Mouse (Mus musculus): Measurements from ENCODE around the gene Gatad2b. TPM values are rescaled to one million over a fixed set of nuclear protein-coding genes. Genes with fewer than 3 reads are reported as not detected.
"Not testable (repeated sequence)": the region's sequence is repeated elsewhere in the genome, so short reads cannot be mapped to it uniquely, and the experiment has no call there.

The Gatad2b gene
- total RNA-seq (2021): 10 to 100 TPM; 85.1 to 97.8 TPM

DNA sequence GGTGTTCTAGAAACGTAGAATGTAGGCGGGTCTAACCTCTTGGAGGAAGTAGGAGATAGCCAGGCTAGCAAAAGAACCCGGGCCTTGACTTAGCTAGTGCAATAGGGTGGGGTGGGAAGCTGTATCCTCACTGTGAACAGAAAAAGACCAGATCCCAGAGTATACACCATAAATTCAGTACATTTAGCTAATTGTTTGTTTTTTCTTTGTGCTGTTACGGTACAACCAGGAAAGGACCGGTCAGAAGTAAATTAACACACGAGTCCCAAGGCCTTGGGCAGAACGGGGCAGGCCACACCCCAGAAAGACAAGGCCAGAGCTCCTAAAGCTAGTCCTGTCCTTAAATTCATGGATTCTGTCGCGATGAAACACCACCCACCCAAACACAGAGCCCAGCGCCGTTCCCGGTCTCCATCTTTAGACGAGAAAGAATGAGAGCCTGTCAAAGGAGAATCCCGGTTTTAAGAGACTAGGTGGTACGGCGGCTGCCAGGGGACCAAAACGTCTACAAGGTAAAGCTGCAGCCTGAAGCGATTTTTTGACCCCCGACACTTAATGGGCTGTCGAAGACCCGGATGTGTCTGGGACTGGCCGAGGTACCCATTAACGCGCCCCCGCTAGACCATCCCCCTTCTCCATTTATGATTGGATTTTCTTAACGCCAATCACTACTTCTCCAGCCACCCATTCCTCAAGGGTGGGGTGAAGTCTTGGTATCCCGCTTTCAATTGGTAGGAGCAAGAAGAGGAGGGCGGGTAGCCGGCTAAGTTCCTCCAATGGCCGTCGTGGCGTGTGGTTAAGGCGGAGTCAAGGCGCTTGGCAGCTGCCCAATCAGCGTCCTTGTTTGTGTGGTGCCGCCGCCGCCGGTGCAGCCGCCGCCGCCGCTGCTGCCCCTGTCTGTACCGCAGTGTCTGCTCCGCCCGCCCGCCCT is at the start of gene Gatad2b:
TSS of gene Gatad2b (plus strand) at position 834 of the 931 bp plus-strand sequence.
- DNase-seq (ENCODE audit: low spot score in 2 of 2): peak; percentile 99

DNA sequence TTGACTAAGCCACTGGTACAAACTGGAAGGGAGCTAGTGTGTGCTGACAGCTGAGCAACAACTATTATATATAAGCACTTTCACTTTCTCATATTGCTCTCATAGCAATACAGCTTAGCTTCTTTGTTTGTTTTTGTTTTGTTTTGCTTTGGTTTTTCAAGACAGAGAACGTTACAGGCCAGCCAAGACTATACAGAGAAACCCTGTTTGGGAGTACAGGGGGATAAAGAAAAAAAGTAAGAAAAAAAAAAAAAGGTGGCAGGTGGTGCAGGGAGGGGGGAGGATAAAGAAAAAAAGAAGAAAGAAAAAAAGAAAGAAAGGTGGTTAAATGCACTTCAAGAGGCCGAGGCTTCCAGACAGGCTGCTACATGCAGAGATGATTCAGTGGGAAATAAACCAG is 47.6 kb upstream of the Gatad2b start:
- no peak for DNase-seq (ENCODE audit: low spot score in 2 of 2)
- intact Hi-C loops (cut with DNase I): loop anchor here (5.0 kb wide), 1 partner anchor 33 kb away; the partner anchor contains the start of genes Rab13 and Rps27

More for the DNA sequence above, at the start of gene Gatad2b:
- intact Hi-C loops (cut with DNase I): loop anchor here (5.0 kb wide), 2 partner anchors 45 to 80 kb away; no protein-coding TSS in a partner anchor

DNA sequence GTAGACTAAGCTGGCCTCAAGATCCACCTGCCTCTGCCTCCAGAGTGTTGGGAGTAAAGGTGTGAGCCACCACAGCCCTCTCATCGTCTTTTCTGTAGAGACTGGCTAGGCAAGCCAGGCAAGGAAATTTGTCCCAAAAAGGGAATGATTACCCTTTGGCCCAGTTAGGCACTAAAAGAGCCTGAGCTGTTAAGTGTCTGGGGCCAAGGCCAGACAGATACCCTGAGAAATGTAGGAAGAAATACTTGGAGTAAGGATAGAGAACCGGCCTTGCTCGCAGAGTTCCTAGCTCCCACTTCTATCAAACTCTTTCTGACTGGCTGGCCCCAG is 45.4 kb upstream of the Gatad2b start:
- intact Hi-C loops (cut with DNase I): loop anchor here (5.0 kb wide), 1 partner anchor 35 kb away; the partner anchor contains the start of genes Rab13 and Rps27
- DNase-seq (ENCODE audit: low spot score in 2 of 2): no peak

DNA sequence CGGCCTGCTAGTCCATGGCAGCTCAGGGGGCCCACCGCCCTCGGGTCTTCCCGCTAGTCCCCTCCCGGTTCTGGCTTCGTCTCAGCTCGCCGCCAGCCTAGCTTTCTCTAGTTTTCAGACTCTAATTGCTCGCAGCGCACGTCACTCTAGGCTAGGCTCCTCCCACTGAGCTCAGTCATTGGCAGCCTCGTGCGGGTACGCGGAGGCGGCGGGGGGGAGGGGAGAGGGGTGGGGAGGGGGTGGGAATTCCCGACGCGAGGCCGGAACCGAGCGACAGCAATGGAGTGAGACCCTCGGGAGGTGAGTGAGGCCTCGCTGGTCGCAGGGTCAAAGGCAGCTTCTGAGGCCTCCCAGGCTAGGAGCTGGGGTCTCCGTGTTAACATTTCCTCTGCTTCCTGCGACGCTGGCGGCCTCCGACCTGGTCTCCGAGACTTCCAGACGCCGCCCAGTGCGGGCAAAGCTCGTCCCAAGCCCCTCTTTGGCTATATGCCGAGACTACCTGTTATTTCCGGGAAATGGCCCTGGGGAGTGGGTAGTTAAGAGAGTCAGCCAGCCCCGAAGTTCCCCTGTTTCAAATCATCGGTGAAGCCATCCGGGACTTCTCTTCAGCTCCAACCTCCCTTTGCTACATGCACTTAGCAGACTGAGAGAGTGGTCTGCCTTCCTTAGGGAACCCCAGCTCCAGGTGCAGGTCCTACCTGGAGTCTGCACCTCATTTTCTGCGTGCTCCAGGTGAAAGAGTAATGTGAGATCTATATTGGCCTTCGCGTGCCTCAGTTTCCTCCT is 44.8 kb upstream of the Gatad2b start, which contains the start of gene Slc39a1:
TSS of gene Slc39a1 (plus strand) at position 213 of the 786 bp plus-strand sequence.
- DNase-seq (ENCODE audit: low spot score in 2 of 2): peak; percentile 90 to 92
- intact Hi-C loops (cut with DNase I): loop anchor here (5.0 kb wide), 1 partner anchor 36 kb away; the partner anchor contains the start of genes Rab13 and Rps27

DNA sequence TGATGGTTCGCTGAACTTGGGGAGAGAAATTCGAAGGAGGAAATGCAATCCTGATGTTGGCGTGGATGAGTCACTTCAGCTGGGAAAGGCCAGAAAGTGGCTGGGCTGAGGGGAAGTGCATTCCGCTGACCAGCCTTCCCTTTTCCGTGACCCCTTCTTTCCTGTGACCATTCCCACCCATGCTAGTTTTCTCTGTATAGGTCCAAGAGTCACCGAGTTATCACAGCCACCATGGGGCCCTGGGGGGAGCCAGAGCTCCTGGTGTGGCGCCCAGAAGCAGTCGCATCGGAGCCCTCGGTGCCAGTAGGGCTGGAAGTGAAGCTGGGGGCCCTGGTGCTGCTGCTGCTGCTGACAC is 44.3 kb upstream of the Gatad2b start:
- DNase-seq (ENCODE audit: low spot score in 2 of 2): no peak
- intact Hi-C loops (cut with DNase I): loop anchor here (5.0 kb wide), 1 partner anchor 36 kb away; the partner anchor contains the start of genes Rab13 and Rps27

DNA sequence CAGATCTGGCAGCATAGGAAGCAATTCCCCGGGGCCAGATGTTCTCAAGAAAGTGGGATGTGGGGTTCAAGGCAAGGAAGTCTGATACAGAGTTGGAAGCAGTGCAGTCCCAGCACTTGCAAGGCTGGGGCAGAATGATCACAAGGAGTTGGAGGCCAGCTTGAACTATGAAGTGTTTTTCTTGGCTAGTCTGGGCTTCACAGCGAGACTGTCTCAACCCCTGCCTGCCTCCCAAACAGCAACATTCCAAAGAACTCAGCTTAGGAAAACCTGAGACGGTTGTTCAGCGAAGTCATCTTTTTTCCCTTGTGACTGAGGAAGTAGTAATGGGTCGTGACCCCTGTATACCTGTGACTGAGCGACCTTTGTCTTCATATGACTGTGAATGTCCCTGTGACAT is 42.2 kb upstream of the Gatad2b start:
- DNase-seq (ENCODE audit: low spot score in 2 of 2): no peak
- intact Hi-C loops (cut with DNase I): no loop called here

DNA sequence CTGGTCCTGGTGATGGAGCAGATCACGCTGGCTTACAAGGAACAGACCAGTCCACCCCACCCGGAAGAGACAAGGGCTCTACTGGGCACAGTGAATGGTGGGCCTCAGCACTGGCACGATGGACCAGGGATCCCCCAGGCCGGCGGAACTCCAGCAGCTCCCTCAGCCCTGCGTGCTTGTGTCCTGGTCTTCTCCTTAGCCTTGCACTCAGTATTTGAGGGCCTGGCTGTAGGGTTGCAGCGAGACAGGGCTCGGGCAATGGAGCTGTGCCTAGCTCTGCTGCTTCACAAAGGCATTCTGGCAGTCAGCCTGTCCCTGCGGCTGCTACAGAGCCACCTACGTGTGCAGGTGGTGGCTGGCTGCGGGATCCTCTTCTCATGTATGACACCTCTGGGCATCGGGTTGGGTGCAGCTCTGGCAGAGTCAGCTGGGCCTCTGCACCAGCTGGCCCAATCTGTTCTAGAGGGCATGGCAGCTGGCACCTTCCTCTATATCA is 41.2 kb upstream of the Gatad2b start:
- intact Hi-C loops (cut with DNase I): not testable (repeated sequence)
- DNase-seq (ENCODE audit: low spot score in 2 of 2): peak in 1 of 2 experiments; percentile 35

DNA sequence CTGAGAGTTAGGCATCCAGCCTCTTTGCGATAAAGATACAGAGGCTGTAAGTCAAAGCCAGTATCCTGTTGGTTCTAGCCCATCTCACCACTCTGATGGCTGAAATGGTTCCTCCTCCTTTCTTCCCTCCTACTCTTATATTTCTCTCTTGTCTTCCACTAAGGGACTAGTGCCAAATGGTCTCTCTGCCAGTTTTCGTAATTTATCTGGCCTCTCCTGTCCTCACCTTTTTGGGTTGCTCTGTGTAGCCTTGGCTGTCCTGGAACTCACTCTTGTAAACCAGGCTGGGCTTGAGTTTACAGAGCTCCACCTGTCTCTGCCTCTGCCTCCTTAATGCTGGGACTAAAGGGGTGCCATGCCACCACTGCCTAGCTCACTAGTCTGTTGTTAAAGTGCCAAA is 40.3 kb upstream of the Gatad2b start:
- intact Hi-C loops (cut with DNase I); DNase-seq (ENCODE audit: low spot score in 2 of 2): not testable (repeated sequence)

DNA sequence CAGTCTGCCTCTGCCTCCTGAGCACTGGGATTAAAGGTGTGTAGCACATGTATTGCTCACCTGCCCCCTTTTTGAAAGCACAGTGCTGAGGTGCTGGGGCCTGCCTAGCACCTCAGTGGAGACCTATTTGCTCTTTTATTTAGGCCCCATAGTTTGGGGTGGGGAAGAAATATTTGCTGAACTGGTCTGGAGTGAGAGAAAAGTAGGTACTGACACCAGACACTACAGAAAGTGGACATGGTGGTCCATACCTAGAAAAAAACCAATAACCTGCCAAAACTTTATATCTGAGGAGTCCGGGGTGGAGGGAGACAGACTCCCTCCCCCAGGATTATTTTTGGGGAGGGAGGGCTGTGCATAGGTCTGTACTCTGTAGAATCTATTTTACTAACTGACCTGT is 39.8 kb upstream of the Gatad2b start:
- intact Hi-C loops (cut with DNase I); DNase-seq (ENCODE audit: low spot score in 2 of 2): not testable (repeated sequence)

DNA sequence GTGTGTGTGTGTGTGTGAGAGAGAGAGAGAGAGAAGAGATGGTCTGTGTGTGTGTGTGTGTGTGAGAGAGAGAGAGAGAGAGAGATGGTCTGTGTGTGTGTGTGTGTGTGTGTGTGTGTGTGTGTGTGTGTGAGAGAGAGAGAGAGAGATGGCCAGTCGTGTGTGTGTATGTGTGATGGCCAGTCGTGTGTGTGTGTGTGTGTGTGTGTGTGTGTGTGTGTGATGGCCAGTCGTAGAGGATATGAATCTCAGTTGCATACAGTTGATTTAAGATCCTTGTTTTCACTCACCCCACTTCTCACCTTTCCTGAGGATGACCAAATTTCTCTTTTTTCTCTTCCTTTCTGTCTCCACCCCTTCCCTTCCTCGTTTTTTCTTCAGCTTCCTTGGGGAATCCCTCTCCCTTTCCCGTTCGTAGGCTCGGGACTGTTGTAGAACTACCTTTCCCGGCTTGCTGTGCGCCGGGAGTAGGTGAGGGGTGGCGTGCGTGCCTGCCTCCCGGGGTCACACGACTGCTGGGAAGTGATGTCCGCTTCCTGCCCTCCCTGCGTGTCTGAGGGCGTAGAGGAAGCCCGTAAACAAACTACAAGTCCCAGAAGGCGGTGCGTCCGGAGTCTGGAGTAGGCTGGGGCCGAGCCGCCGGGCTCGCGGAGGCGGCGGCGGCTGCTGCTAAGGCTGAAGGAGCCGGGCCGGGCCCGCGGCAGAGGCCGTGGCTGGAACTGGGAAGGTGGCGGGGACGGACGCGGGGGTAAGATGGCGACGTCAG is 39.1 kb upstream of the Gatad2b start, which contains the start of gene Crtc2:
TSS of gene Crtc2 (plus strand) at position 511 of the 766 bp plus-strand sequence.
- DNase-seq (ENCODE audit: low spot score in 2 of 2): peak; percentile 97
- intact Hi-C loops (cut with DNase I): no loop called here

DNA sequence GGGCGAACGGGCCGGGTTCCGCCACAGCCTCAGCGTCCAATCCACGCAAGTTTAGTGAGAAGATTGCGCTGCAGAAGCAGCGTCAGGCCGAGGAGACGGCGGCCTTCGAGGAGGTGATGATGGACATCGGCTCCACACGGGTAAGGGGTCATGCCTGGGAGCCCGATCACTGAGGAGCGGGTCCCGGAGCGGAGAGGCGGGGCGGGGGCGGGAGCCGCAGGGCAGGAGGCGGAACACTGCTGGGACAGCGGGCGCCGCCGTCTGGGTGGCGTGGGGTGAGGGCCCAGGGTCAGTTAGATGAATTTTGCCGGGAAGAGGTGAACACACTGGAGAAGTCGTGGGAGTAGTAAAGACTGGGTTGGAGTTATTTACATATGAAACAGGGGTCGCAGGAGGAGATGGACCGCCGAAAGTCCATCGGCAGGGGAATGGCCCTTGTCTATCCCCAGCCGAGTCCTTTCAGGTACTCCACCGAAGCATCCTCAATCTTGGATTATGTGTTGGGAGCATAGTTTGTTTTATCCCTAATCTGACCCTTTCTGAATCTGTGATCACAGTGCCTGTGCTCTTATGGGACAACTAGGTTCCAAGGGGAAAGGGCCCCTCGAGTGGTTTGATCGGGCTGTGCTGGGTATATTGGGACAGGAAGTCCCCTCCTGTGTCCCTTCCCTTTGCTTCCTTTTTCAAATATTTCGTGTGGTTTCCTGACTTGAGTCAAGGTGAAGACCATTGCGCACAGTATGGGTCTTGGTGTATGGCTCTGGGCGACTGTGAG is 38.4 kb upstream of the Gatad2b start:
- intact Hi-C loops (cut with DNase I): no loop called here
- DNase-seq (ENCODE audit: low spot score in 2 of 2): no peak

DNA sequence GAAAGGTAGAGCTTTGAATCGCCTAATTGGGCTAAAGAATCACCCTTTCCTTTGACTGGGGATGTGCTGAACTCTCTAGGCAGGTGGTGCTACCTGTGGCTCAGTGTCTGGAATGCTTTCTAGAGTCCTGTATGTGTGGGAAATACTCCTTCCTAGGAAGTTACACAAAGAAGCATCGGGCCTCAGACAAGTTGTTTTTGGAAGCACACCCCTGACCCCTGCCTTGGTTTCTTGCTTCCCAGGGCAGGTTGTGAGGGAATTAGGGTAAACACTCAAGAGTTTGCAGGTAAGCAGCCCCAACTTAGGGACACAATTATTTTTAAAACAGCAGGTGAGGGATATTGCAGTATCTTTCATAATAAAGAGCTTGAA is 37.8 kb upstream of the Gatad2b start:
- no peak for DNase-seq (ENCODE audit: low spot score in 2 of 2)
- intact Hi-C loops (cut with DNase I): no loop called here

DNA sequence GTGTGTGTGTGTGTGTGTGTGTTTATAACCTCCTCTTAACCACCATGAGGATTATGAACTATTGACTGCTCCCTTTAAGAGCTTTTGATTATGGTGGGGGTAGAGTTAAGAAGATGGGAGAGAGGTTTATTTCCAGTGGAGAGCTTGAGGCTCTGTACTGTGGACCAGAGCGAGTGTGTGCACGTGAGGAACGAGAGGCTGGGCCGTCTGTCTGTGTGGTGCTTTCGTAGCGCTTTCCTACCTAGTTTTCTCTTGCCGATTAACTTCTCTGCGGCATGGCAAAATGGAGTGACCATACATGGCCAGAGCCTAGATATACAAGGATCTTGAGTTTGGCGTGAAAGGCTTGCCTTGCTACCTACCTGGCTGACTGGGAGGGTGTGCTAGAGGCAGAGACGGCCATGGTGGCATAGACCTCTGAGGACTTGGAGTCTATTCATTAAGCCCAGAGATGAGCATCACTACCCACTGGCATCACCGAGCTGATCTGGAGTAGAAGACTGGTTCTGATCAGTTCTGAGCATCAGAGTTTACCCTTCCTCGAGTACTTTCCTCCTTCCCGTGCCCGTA is 37.1 kb upstream of the Gatad2b start:
- no peak for DNase-seq (ENCODE audit: low spot score in 2 of 2)
- intact Hi-C loops (cut with DNase I): no loop called here

DNA sequence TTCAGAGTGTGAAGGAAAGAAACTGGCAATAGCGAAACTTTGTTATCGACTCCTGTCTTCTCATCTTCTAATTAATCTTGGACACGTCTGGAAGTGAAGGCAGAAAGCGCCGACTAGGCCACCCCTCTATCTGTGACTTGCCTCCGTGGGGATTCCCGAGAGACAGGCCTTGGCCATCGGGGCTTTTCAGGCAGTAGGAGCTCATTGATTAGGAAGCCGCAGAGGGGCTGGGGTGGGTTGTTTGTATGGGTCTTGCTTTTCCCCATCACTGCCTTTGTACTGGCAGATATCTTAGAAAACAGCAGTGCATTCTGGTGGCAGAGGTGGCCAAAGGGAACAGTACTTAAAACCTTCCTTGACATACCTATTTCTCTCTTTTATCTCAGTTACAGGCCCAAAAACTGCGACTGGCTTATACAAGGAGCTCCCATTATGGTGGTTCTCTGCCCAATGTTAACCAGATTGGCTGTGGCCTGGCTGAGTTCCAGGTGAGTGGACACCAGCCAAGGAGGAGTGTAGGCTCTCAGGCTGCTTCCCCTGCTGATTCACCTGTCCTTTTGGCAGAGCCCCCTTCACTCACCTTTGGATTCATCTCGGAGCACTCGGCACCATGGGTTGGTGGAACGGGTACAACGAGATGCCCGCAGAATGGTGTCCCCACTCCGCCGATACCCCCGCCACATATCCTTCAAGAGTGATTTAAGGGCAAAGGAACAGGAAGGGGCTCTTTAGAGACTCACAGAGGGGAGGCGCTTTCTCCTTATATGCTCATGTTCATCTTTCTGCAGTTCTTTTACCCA is 36.0 kb upstream of the Gatad2b start:
- intact Hi-C loops (cut with DNase I): no loop called here
- no peak for DNase-seq (ENCODE audit: low spot score in 2 of 2)

DNA sequence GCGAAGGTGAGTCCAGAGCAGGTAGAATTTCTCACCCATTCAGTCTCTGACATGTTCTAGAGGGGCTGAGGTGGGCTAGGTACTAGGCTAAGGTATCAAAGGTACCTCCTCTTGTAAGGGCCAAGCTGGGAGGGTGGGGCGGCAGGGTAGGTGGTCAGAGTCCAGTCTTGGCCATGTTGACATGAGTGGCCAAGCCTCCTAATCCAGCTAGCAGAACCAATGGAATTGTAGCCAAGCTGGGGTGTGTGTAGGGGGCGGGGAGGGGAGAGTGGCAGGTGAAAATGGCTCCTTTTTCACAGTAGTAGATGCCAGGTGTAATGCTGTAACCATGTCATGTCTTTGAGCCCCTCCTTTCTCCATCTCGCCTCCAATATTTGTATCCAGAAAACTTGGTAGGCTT is 34.5 kb upstream of the Gatad2b start:
- no peak for DNase-seq (ENCODE audit: low spot score in 2 of 2)
- intact Hi-C loops (cut with DNase I): no loop called here

DNA sequence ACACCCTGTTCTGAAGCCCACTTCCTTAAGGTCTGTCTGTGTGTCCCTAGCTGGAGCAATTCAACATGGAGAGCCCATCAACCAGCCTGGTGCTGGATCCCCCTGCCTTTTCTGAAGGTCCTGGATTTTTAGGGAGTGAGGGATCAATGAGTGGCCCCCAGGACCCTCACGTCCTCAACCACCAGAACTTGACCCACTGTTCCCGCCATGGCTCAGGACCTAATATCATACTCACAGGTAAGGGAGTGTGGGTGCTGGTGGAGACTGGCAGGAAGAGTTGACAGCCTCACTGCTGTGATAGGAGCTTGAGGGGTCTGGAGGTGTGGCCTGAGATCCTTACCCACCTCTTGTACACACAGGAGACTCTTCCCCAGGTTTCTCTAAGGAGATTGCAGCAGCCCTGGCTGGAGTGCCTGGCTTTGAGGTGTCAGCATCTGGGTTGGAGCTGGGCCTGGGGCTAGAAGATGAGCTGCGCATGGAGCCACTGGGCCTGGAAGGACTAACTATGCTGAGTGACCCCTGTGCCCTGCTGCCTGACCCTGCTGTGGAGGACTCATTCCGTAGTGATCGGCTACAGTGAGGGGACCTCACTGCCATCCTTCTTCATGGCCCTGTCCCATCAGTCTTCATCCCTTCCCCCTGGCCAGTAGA is 29.7 kb upstream of the Gatad2b start:
- DNase-seq (ENCODE audit: low spot score in 2 of 2): no peak
- intact Hi-C loops (cut with DNase I): loop anchor here (10.0 kb wide), 1 partner anchor 112 kb away; no protein-coding TSS in a partner anchor

DNA sequence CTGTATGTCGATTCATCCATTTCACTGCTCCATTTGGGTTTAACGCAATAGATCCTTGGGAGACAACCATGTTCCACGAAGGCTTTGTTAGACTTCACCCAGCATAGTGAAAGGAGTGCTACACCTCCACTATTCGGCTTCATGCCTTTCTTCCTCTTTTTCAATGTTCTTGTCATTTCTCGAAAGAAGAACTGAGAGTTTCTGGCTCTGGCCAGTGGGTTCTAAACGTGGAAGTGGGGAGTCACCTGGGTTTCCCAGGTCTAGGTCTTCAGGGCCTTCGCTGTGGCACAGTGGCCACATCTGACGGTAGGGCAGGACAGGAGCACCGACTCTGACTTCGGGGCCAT is 28.3 kb upstream of the Gatad2b start:
- intact Hi-C loops (cut with DNase I): loop anchor here (10.0 kb wide), 1 partner anchor 110 kb away; no protein-coding TSS in a partner anchor
- no peak for DNase-seq (ENCODE audit: low spot score in 2 of 2)

Measured in left cerebral cortex, postnatal 36 days (tissue).